ENCODE assay signal across 12 mouse cellular contexts in the genomic region with DNA sequence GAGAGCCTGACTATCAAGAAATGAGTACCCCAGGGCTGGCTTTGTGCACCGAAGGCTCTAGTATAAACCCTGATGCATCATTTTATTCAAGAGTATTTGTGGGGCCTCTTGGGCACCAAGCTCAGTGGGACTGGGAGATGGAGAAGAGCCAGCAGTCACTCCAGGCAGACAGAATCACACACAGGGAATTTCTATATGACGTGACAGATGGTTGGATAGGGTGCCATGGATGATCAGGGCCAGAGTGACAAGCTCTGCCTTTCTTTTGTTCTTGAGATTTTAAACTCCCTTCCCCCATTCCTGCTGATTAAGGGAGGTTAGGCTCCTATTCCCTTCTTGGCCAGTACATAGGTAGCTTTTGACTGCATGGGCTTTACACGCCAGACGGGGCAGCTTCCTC.
DNase-seq lines count a peak whose midpoint lies in the region; ATAC-seq lines count a peak whose summit lies in the region.
"Had no signal": no experiment of that assay in that cellular context is flagged by ENCODE, and none has a peak within 500 bp of the region (broad histone marks: within the 10 kb centered on the region; RNA-seq: fewer than 3 reads in every experiment).

No protein-coding gene starts in this region.

- no peak for ATAC-seq in heart, embryonic 13.5 days (ENCODE audit: extremely low read depth, insufficient number of reproducible peaks, low FRiP score, low TSS enrichment)
- ATAC-seq in heart, embryonic 12.5 days (ENCODE audit: insufficient number of reproducible peaks, low FRiP score): no peak
- no peak for ATAC-seq in neural tube, embryonic 11.5 days (ENCODE audit: insufficient read depth, low FRiP score, low TSS enrichment)
- ATAC-seq in midbrain, embryonic 14.5 days (ENCODE audit: low FRiP score, low TSS enrichment): no peak
- no peak for ATAC-seq in megakaryocyte, adult 5-6 weeks (ENCODE audit: poor library complexity, severe bottlenecking)

- H3K9ac ChIP-seq in heart, embryonic 13.5 days: 0 out of 2 replicates have a peak overlapping the region, but pooled peaks have one; percentile 44
- no peak overlapping the region for H3K9ac ChIP-seq in heart, embryonic 12.5 days
- H3K9ac ChIP-seq in neural tube, embryonic 11.5 days (ENCODE audit: low read length): peak overlapping the region; percentile 49
- no peak overlapping the region for H3K9ac ChIP-seq in midbrain, embryonic 14.5 days (replicated peaks; ENCODE audit: low read length)
- H3K9ac ChIP-seq: embryonic facial prominence, embryonic 15.5 days had no signal

- H3K4me3 ChIP-seq in heart, embryonic 13.5 days: no peak overlapping the region
- no peak overlapping the region for H3K4me3 ChIP-seq in heart, embryonic 12.5 days
- no peak overlapping the region for H3K4me3 ChIP-seq in neural tube, embryonic 11.5 days (ENCODE audit: low read depth, low read length)
- H3K4me3 ChIP-seq in midbrain, embryonic 14.5 days (replicated peaks; ENCODE audit: low read depth, low read length): no peak overlapping the region
- H3K4me3 ChIP-seq: embryonic facial prominence, embryonic 15.5 days had no signal

- H3K27me3 ChIP-seq in heart, embryonic 13.5 days (replicated peaks): no peaks in the 10 kb centered on the region
- no peaks in the 10 kb centered on the region for H3K27me3 ChIP-seq in heart, embryonic 12.5 days (replicated peaks)
- H3K27me3 ChIP-seq in neural tube, embryonic 11.5 days (ENCODE audit: control insufficient read depth, insufficient read depth, low read length): no peaks in the 10 kb centered on the region
- no peaks in the 10 kb centered on the region for H3K27me3 ChIP-seq in midbrain, embryonic 14.5 days (ENCODE audit: control insufficient read depth, insufficient read depth, low read length)
- H3K27me3 ChIP-seq: embryonic facial prominence, embryonic 15.5 days had no signal

- WGBS in heart, embryonic 13.5 days: 74% methylated on average over 4 of the region's 4 CpGs
- WGBS in heart, embryonic 12.5 days: 81% methylated on average over 4 of the region's 4 CpGs
- 72% methylated on average over 4 of the region's 4 CpGs for WGBS in neural tube, embryonic 11.5 days
- 41% methylated on average over 4 of the region's 4 CpGs for WGBS in midbrain, embryonic 14.5 days

- H3K4me2 ChIP-seq in heart, embryonic 13.5 days: no peak overlapping the region
- H3K4me2 ChIP-seq in heart, embryonic 12.5 days: no peak overlapping the region
- H3K4me2 ChIP-seq in neural tube, embryonic 11.5 days (ENCODE audit: low read depth): no peak overlapping the region
- H3K4me2 ChIP-seq in midbrain, embryonic 14.5 days (ENCODE audit: low read length): no peak overlapping the region
- H3K4me2 ChIP-seq: embryonic facial prominence, embryonic 15.5 days had no signal

- DNase-seq in neural tube, embryonic 11.5 days (ENCODE audit: low spot score): no peak
- no peak for DNase-seq in neural tube, embryonic 10.5 days (ENCODE audit: extremely low spot score, low spot score)
- no peak for DNase-seq in midbrain, embryonic 14.5 days
- DNase-seq in cerebellum, adult 11 months: no peak
- DNase-seq in urinary bladder, postnatal 10 days (ENCODE audit: low spot score): no peak
- DNase-seq: kidney, postnatal 10 days; right cerebral cortex, postnatal 4 days; thymus, postnatal 25 days had no signal

- peaks cover 5% of the 10 kb centered on the region; the same call in 1 of the 2 replicates for H3K36me3 ChIP-seq in heart, embryonic 13.5 days
- H3K36me3 ChIP-seq in heart, embryonic 12.5 days: no peaks in the 10 kb centered on the region
- H3K36me3 ChIP-seq in neural tube, embryonic 11.5 days (ENCODE audit: control insufficient read depth, insufficient read depth, low read length): no peaks in the 10 kb centered on the region
- 0 out of 2 replicates have a peak, but pooled peaks cover 3% of the 10 kb centered on the region for H3K36me3 ChIP-seq in midbrain, embryonic 14.5 days (ENCODE audit: control insufficient read depth, insufficient read depth, low read length)
- H3K36me3 ChIP-seq: embryonic facial prominence, embryonic 15.5 days had no signal

- H3K9me3 ChIP-seq in heart, embryonic 13.5 days: no peaks in the 10 kb centered on the region
- no peaks in the 10 kb centered on the region for H3K9me3 ChIP-seq in heart, embryonic 12.5 days (replicated peaks)
- no peaks in the 10 kb centered on the region for H3K9me3 ChIP-seq in neural tube, embryonic 11.5 days (ENCODE audit: control insufficient read depth, low read length)
- no peaks in the 10 kb centered on the region for H3K9me3 ChIP-seq in midbrain, embryonic 14.5 days (ENCODE audit: control insufficient read depth, low read length)
- H3K9me3 ChIP-seq: embryonic facial prominence, embryonic 15.5 days had no signal

- H3K4me1 ChIP-seq in heart, embryonic 13.5 days: peaks cover 82% of the 10 kb centered on the region
- H3K4me1 ChIP-seq in heart, embryonic 12.5 days (replicated peaks): peaks cover 80% of the 10 kb centered on the region
- peaks cover 90% of the 10 kb centered on the region for H3K4me1 ChIP-seq in neural tube, embryonic 11.5 days (ENCODE audit: control insufficient read depth, insufficient read depth, low read length)
- H3K4me1 ChIP-seq in midbrain, embryonic 14.5 days (ENCODE audit: control insufficient read depth, insufficient read depth, low read length): peaks cover 93% of the 10 kb centered on the region

- no peak overlapping the region for H3K27ac ChIP-seq in heart, embryonic 13.5 days (replicated peaks)
- H3K27ac ChIP-seq in heart, embryonic 12.5 days (ENCODE audit: poor library complexity, severe bottlenecking): no peak overlapping the region
- peak overlapping the region; percentile 87 for H3K27ac ChIP-seq in neural tube, embryonic 11.5 days (ENCODE audit: low read depth, low read length)
- peak overlapping the region; percentile 39 for H3K27ac ChIP-seq in midbrain, embryonic 14.5 days (replicated peaks; ENCODE audit: low read depth, low read length)

Comparison
In these comparisons a context has a peak if more than half of its experiments do, and no peak if none do; other contexts are left out.
1. H3K9ac ChIP-seq: peak in heart, embryonic 13.5 days (single experiment) and neural tube, embryonic 11.5 days (single experiment); none in heart, embryonic 12.5 days (single experiment) and midbrain, embryonic 14.5 days (single experiment).
2. H3K27ac ChIP-seq: peak in neural tube, embryonic 11.5 days (single experiment) and midbrain, embryonic 14.5 days (single experiment); none in heart, embryonic 13.5 days (single experiment) and heart, embryonic 12.5 days (single experiment).